Mouse (Mus musculus) MEL (cell line): ENCODE results near the gene Arpp21. TPM values are rescaled to one million over a fixed set of nuclear protein-coding genes. Genes with fewer than 3 reads are reported as not detected.

Source experiments
- DNase-seq: peaks from one replicate; pipeline ENCODE4 v3.0.0; 2011; ENCODE audit warnings: low read depth, low spot score
- H3K27ac ChIP-seq: 2 replicates; pipeline ENCODE4 v1.5.1; 2012; ENCODE audit warnings: low read depth, mild to moderate bottlenecking, control low read depth, low read length, moderate library complexity; ENCODE audit not compliant: control insufficient read depth
- H3K27me3 ChIP-seq, 2 experiments: fragments of 150-350 bp in 1 of 2; sonication (generic) in 1 of 2; 2 replicates each; pipeline ENCODE4 v1.6.1; 2012; ENCODE audit warnings: low read length in 2 of 2, mild to moderate bottlenecking in 2 of 2, improper control_type of control experiment in 1 of 2, moderate library complexity in 1 of 2; ENCODE audit not compliant: insufficient read depth in 2 of 2, control insufficient read depth in 1 of 2
- H3K36me3 ChIP-seq, 2 experiments: 2 replicates each; pipeline ENCODE4 v1.6.1; 2012 to 2014; ENCODE audit warnings: low read length in 2 of 2, improper control_type of control experiment in 1 of 2, inconsistent platforms in 1 of 2, mild to moderate bottlenecking in 1 of 2; ENCODE audit not compliant: insufficient read depth in 2 of 2, control insufficient read depth in 1 of 2
- H3K4me1 ChIP-seq, 2 experiments: fragments of 150-350 bp in 1 of 2; sonication (generic) in 1 of 2; 2 replicates each; pipeline ENCODE4 v1.6.1; 2012; ENCODE audit warnings: low read length in 2 of 2, improper control_type of control experiment in 1 of 2, mild to moderate bottlenecking in 1 of 2; ENCODE audit not compliant: insufficient read depth in 2 of 2, control insufficient read depth in 1 of 2
- H3K4me3 ChIP-seq, 2 experiments: fragments of 150-350 bp in 1 of 2; sonication (generic) in 1 of 2; 2 replicates each; pipeline ENCODE4 v1.5.1; 2012; ENCODE audit warnings: low read depth in 2 of 2, low read length in 2 of 2, mild to moderate bottlenecking in 2 of 2, moderate library complexity in 2 of 2, control low read depth in 1 of 2, improper control_type of control experiment in 1 of 2; ENCODE audit not compliant: control insufficient read depth in 1 of 2, insufficient read depth in 1 of 2
- H3K79me2 ChIP-seq: 2 replicates; pipeline ENCODE4 v1.6.1; 2012; ENCODE audit warnings: mild to moderate bottlenecking, low read length, moderate library complexity; ENCODE audit not compliant: control insufficient read depth, poor library complexity, insufficient read depth
- H3K9ac ChIP-seq: 2 replicates; pipeline ENCODE4 v1.6.1; 2012; ENCODE audit warnings: low read depth, mild to moderate bottlenecking, control low read depth, low read length, moderate library complexity; ENCODE audit not compliant: control insufficient read depth, poor library complexity, severe bottlenecking
- H3K9me3 ChIP-seq: fragments of 150-350 bp; sonication (generic); replicated peaks from 2 replicates; pipeline ENCODE4 v1.6.1; 2012; ENCODE audit warnings: mild to moderate bottlenecking, low read length, improper control_type of control experiment, moderate library complexity; ENCODE audit not compliant: insufficient read depth
- BHLHE40 ChIP-seq: IDR thresholded peaks from 2 replicates; pipeline ENCODE4 v1.6.1; 2012; ENCODE audit warnings: low read depth, mild to moderate bottlenecking, inconsistent platforms, low read length, improper control_type of control experiment, borderline replicate concordance
- CHD1 ChIP-seq: IDR thresholded peaks from 2 replicates; pipeline ENCODE4 v1.6.1; 2012; ENCODE audit warnings: low read depth, mild to moderate bottlenecking, inconsistent platforms, low read length, improper control_type of control experiment
- CHD2 ChIP-seq: IDR thresholded peaks from 2 replicates; pipeline ENCODE4 v1.6.1; 2011; ENCODE audit warnings: low read length, improper control_type of control experiment
- CTCF ChIP-seq, 3 experiments: IDR thresholded peaks in 2 of 3; conservative IDR thresholded peaks in 1 of 3; 2 replicates each; pipeline ENCODE4 v1.5.1; 2011 to 2012; ENCODE audit warnings: low read length in 3 of 3, low read depth in 2 of 3, mild to moderate bottlenecking in 2 of 3, improper control_type of control experiment in 1 of 3, inconsistent platforms in 1 of 3, mixed read lengths in 1 of 3, moderate library complexity in 1 of 3; ENCODE audit not compliant: control insufficient read depth in 1 of 3, insufficient read depth in 1 of 3, poor library complexity in 1 of 3, severe bottlenecking in 1 of 3
- E2F4 ChIP-seq: IDR thresholded peaks from 2 replicates; pipeline ENCODE4 v1.6.1; 2011; ENCODE audit warnings: low read depth, low read length, improper control_type of control experiment, borderline replicate concordance
- GATA1 ChIP-seq: IDR thresholded peaks from 2 replicates; pipeline ENCODE4 v1.6.1; 2011; ENCODE audit warnings: low read depth, low read length, improper control_type of control experiment
- KAT2A ChIP-seq: conservative IDR thresholded peaks from 2 replicates; pipeline ENCODE4 v1.6.1; 2012; ENCODE audit warnings: low read depth, low read length, improper control_type of control experiment, inconsistent platforms
- MAZ ChIP-seq: IDR thresholded peaks from 2 replicates; pipeline ENCODE4 v1.6.1; 2012; ENCODE audit warnings: low read depth, mild to moderate bottlenecking, inconsistent platforms, low read length, improper control_type of control experiment
- MXI1 ChIP-seq: IDR thresholded peaks from 2 replicates; pipeline ENCODE4 v1.6.1; 2011; ENCODE audit warnings: mild to moderate bottlenecking, low read depth, low read length, improper control_type of control experiment
- NELFE ChIP-seq: IDR thresholded peaks from 2 replicates; pipeline ENCODE4 v1.6.1; 2011; ENCODE audit warnings: low read depth, low read length, improper control_type of control experiment
- POLR2AphosphoS2 ChIP-seq: IDR thresholded peaks from 2 replicates; pipeline ENCODE4 v1.6.1; 2011; ENCODE audit warnings: low read length, improper control_type of control experiment
- POLR2AphosphoS5 ChIP-seq: IDR thresholded peaks from 2 replicates; pipeline ENCODE4 v1.6.1; 2012; ENCODE audit warnings: low read depth, borderline replicate concordance, mild to moderate bottlenecking, inconsistent platforms, low read length, moderate library complexity, mixed read lengths
- RAD21 ChIP-seq: IDR thresholded peaks from 2 replicates; pipeline ENCODE4 v1.6.1; 2011; ENCODE audit warnings: mild to moderate bottlenecking, low read depth, low read length, improper control_type of control experiment
- RCOR1 ChIP-seq: IDR thresholded peaks from 2 replicates; pipeline ENCODE4 v1.6.1; 2012; ENCODE audit warnings: low read depth, mild to moderate bottlenecking, inconsistent platforms, low read length, improper control_type of control experiment
- SIN3A ChIP-seq: IDR thresholded peaks from 2 replicates; pipeline ENCODE4 v1.6.1; 2012; ENCODE audit warnings: low read length, improper control_type of control experiment, inconsistent platforms
- SMC3 ChIP-seq: IDR thresholded peaks from 2 replicates; pipeline ENCODE4 v1.6.1; 2011; ENCODE audit warnings: low read depth, low read length, improper control_type of control experiment
- TAL1 ChIP-seq: IDR thresholded peaks from 2 replicates; pipeline ENCODE4 v1.6.1; 2012; ENCODE audit warnings: mild to moderate bottlenecking, inconsistent platforms, low read length, moderate library complexity, mixed read lengths
- TCF12 ChIP-seq: IDR thresholded peaks from 2 replicates; pipeline ENCODE4 v1.6.1; 2014; ENCODE audit warnings: low read depth, mild to moderate bottlenecking, inconsistent platforms, low read length, improper control_type of control experiment, moderate library complexity
- UBTF ChIP-seq: IDR thresholded peaks from 2 replicates; pipeline ENCODE4 v1.6.1; 2012; ENCODE audit warnings: low read depth, mild to moderate bottlenecking, inconsistent platforms, low read length, improper control_type of control experiment, moderate library complexity, borderline replicate concordance; ENCODE audit not compliant: insufficient read depth
- USF1 ChIP-seq: IDR thresholded peaks from 2 replicates; pipeline ENCODE4 v1.6.1; 2014; ENCODE audit warnings: low read depth, mild to moderate bottlenecking, inconsistent platforms, low read length, improper control_type of control experiment, moderate library complexity
- USF2 ChIP-seq, 2 experiments: IDR thresholded peaks; 2 replicates each; pipeline ENCODE4 v1.6.1; 2011 to 2012; ENCODE audit warnings: improper control_type of control experiment in 2 of 2, low read length in 2 of 2, borderline replicate concordance in 1 of 2, inconsistent platforms in 1 of 2, low read depth in 1 of 2, mild to moderate bottlenecking in 1 of 2; ENCODE audit not compliant: insufficient read depth in 1 of 2
- ZC3H11A ChIP-seq: IDR thresholded peaks from 2 replicates; pipeline ENCODE4 v1.6.1; 2012; ENCODE audit warnings: low read depth, mild to moderate bottlenecking, inconsistent platforms, low read length, improper control_type of control experiment
- ZKSCAN1 ChIP-seq: IDR thresholded peaks from 2 replicates; pipeline ENCODE4 v1.6.1; 2012; ENCODE audit warnings: low read depth, mild to moderate bottlenecking, inconsistent platforms, low read length, improper control_type of control experiment, moderate library complexity
- ZNF384 ChIP-seq: IDR thresholded peaks from 2 replicates; pipeline ENCODE4 v1.6.1; 2012; ENCODE audit warnings: low read depth, mild to moderate bottlenecking, inconsistent platforms, low read length, improper control_type of control experiment
- polyA plus RNA-seq, 2 experiments: library from polyadenylated mRNA; stranded (reverse) in 1 of 2; unstranded in 1 of 2; fragments of >175 nt in 1 of 2; fragments of >200 nt in 1 of 2; gene quantifications; 2 replicates each; pipeline versions ENCODE4 v1.2.1 to v1.2.4; 2012; ENCODE audit warnings: low replicate concordance in 2 of 2, low read depth in 1 of 2; ENCODE audit not compliant: insufficient read length in 2 of 2, insufficient read depth in 1 of 2, missing spikeins in 1 of 2
- total RNA-seq: library from RNA; depleted of rRNA; stranded (reverse); fragments of 300-350 nt; gene quantifications from 2 replicates; pipeline ENCODE4 v1.2.3, GENCODE M21; 2012

Arpp21 gene
- total and polyA plus RNA-seq, 3 experiments = 0.10 to 0.12 TPM; not detected in 1

DNA sequence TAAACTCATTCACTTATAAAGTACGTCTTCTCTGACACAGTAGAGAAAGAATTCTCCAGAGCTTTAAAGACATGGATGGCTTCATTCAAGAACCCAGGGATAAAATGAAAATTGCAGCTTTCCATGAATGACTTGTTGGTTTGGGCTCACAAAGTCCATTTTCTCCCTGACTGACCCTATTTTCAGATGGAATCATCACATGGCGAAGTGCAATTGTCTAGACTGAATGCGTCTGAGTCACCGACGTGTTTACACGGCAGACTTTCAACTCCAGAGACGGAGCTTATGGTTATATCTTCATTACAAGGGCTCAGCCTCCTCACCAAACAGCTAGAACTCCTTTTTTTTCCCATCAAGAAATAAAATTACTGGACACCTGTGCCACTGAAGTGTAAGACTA lies 203.6 kb downstream of the Arpp21 start:
- H3K27me3 ChIP-seq = no peaks in the 10 kb centered on the region
- H3K27ac ChIP-seq = no peak overlapping the region
- H3K9ac ChIP-seq = no peak overlapping the region
- DNase-seq = no peak
- no peaks in the 10 kb centered on the region for H3K9me3 ChIP-seq
- TF ChIP-seq ZKSCAN1 (no peak), SMC3 (no peak), CHD2 (no peak), E2F4 (no peak), ZNF384 (no peak), POLR2AphosphoS5 (no peak), ZC3H11A (no peak), USF2 (IDR thresholded peaks at IDR 0.05; ENCODE audit: borderline replicate concordance in 1 of 2, insufficient read depth in 1 of 2, low read depth in 1 of 2, low read length in 2 of 2) (no peak), GATA1 (no peak), BHLHE40 (no peak), CHD1 (no peak), USF1 (no peak), MXI1 (no peak)
- no peak overlapping the region for H3K4me3 ChIP-seq
- no peaks in the 10 kb centered on the region for H3K79me2 ChIP-seq
- no peaks in the 10 kb centered on the region for H3K4me1 ChIP-seq
- no peaks in the 10 kb centered on the region for H3K36me3 ChIP-seq

DNA sequence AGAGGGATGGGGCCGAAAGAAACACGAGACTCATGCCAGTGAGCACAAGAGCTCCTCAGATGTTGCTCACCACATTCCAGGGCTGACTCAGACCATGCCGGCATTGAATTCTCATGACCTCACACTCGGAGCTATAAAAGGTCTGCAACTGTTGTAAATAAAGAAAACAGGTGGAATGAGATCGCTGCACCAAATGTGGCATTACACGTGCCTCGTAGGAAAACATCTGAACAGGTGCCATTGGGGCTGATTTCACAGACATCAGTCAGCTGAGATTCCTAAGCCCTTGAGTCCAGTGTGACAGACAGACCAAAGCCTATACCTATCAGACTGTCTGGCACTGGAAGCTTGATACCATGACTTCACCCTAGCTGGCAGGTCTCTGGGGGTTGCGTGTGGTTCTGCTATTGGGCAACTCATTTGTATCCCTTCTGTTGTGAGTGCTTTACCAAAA lies 212.1 kb downstream of the Arpp21 start:
- TF ChIP-seq SMC3 (no peak), BHLHE40 (no peak), MXI1 (no peak), TAL1 (no peak), KAT2A (no peak), SIN3A (no peak), POLR2AphosphoS2 (no peak), TCF12 (no peak), CTCF (IDR thresholded peaks at IDR 0.05 in 2 of 3, conservative IDR thresholded peaks at IDR 0.05 in 1 of 3; ENCODE audit: control insufficient read depth in 1 of 3, insufficient read depth in 1 of 3, low read depth in 2 of 3, low read length in 3 of 3, poor library complexity in 1 of 3, severe bottlenecking in 1 of 3) (no peak), RCOR1 (no peak), CHD2 (no peak), NELFE (no peak), UBTF (no peak), RAD21 (no peak), MAZ (no peak), E2F4 (no peak)
- Histone ChIP-seq H3K79me2 (no peaks in the 10 kb centered on the region), H3K4me1 (no peaks in the 10 kb centered on the region), H3K9ac (no peak overlapping the region), H3K9me3 (no peaks in the 10 kb centered on the region), H3K27me3 (no peaks in the 10 kb centered on the region), H3K27ac (no peak overlapping the region), H3K36me3 (no peaks in the 10 kb centered on the region), H3K4me3 (no peak overlapping the region)
- no peak for DNase-seq
